Mouse (Mus musculus) heart, adult 2 months (tissue): ENCODE results near the gene Vti1a.

Source experiments
- CTCF ChIP-seq: fragments of 200-600 bp; IDR thresholded peaks from 2 replicates; pipeline ENCODE4 v1.8.1; 2022; ENCODE audit warnings: antibody characterized with exemption, mild to moderate bottlenecking, moderate library complexity
- EP300 ChIP-seq: fragments of 200-500 bp; IDR thresholded peaks from 2 replicates; pipeline ENCODE4 v1.6.1; 2011; ENCODE audit warnings: low read depth, low read length, control low read depth; ENCODE audit not compliant: insufficient read depth
- POLR2A ChIP-seq: fragments of 200-500 bp; IDR thresholded peaks from 2 replicates; pipeline ENCODE4 v1.6.1; 2011; ENCODE audit warnings: mild to moderate bottlenecking, low read depth, low read length, control low read depth; ENCODE audit not compliant: insufficient read depth

GRCm38 (mm10) chr19:55315452-55316108 lies 515 bp upstream of the Vti1a start, which contains the start of gene Zdhhc6:
- no peak for TF ChIP-seq CTCF
- TF ChIP-seq POLR2A = peak; percentile 69
- TF ChIP-seq EP300 = no peak
